Mouse (Mus musculus) intestine, postnatal 0 days (tissue): ENCODE data around the gene Kat6b. TPM values are rescaled to one million over a fixed set of nuclear protein-coding genes. Genes with fewer than 3 reads are reported as not detected.

Source experiments
- ATAC-seq: fragments of 200-750 bp; cut with Nextera tagmentation; 2 replicates; pipeline ENCODE4 v1.8.0; 2017; ENCODE audit warnings: mild to moderate bottlenecking, moderate TSS enrichment, moderate library complexity
- H3K27ac ChIP-seq: fragments of 300-500 bp; sonication (generic); 2 replicates; pipeline ENCODE4 v1.5.1; 2014; ENCODE audit warnings: mild to moderate bottlenecking, low read depth, low read length, moderate library complexity
- H3K27me3 ChIP-seq: fragments of 300-500 bp; sonication (generic); replicated peaks from 2 replicates; pipeline ENCODE4 v1.6.1; 2014; ENCODE audit warnings: low read length, mixed read lengths; ENCODE audit not compliant: control insufficient read depth, insufficient read depth
- H3K36me3 ChIP-seq: fragments of 300-500 bp; sonication (generic); 2 replicates; pipeline ENCODE4 v1.6.1; 2014; ENCODE audit warnings: mild to moderate bottlenecking, moderate library complexity; ENCODE audit not compliant: control insufficient read depth, insufficient read depth
- H3K4me1 ChIP-seq: fragments of 300-500 bp; sonication (generic); replicated peaks from 2 replicates; pipeline ENCODE4 v1.6.1; 2014; ENCODE audit warnings: antibody characterized with exemption, low read length, mixed read lengths; ENCODE audit not compliant: control insufficient read depth, insufficient read depth
- H3K4me2 ChIP-seq: fragments of 300-500 bp; sonication (generic); replicated peaks from 2 replicates; pipeline ENCODE4 v1.6.1; 2014; ENCODE audit warnings: low read depth, mild to moderate bottlenecking, moderate library complexity
- H3K4me3 ChIP-seq: fragments of 300-500 bp; sonication (generic); 2 replicates; pipeline ENCODE4 v1.5.1; 2014; ENCODE audit warnings: low read depth, low read length
- H3K9ac ChIP-seq: fragments of 300-500 bp; sonication (generic); 2 replicates; pipeline ENCODE4 v1.6.1; 2014; ENCODE audit warnings: mild to moderate bottlenecking, low read depth, low read length
- H3K9me3 ChIP-seq: fragments of 300-500 bp; sonication (generic); 2 replicates; pipeline ENCODE4 v1.6.1; 2016; ENCODE audit warnings: mixed run types; ENCODE audit not compliant: control insufficient read depth
- CTCF ChIP-seq: sonication (generic); IDR thresholded peaks from 2 replicates; pipeline ENCODE4 v1.5.1; 2016; ENCODE audit warnings: low read depth, mild to moderate bottlenecking, control low read depth, antibody characterized with exemption, moderate library complexity
- WGBS: fragments of 180-500 bp; shearing (Covaris S2); extraction: QIAGEN DNeasy Blood & Tissue Kit; methylation state at CpG from one replicate; pipeline ENCODE4 v1.1.7; 2014; 5-methylcytosine and 5-hydroxymethylcytosine counted together
- polyA plus RNA-seq: library from polyadenylated mRNA; unstranded; fragments of >200 nt; fragmentation: Nextera tagmentation; extraction: Ambion mirVana; gene quantifications from 2 replicates; pipeline ENCODE4 v1.2.1, GENCODE M21; 2015

Kat6b gene
- polyA plus RNA-seq, 1 experiment from 2014 or later = 4.8 TPM

DNA sequence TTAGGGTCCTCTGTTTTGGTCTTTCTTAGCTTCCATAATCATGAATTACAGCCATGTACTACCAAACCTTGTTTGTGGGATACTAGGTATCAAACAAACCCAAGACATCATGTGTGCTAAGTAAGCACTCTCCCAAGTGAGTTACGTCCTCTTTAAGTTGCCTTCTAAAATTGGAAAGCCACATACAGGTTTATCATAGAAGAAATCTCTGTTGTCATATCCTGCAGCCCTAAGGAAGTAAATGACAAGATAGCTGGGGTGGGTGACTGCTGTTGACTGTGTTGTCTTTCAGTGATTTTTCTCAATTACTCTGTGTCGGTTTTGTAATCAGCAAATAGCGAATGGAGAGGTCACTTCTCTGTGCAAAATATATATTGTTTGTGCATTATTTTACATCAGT lies 58.5 kb downstream of the Kat6b start:
- no peaks in the 10 kb centered on the region for H3K27me3 ChIP-seq
- H3K9ac ChIP-seq = no peak overlapping the region
- H3K9me3 ChIP-seq = no peaks in the 10 kb centered on the region
- WGBS = 85% methylated on average over 3 of the region's 3 CpGs
- H3K4me3 ChIP-seq = no peak overlapping the region
- no peak for TF ChIP-seq CTCF
- ATAC-seq = no peak
- peaks cover 10% of the 10 kb centered on the region; the same call in 1 of the 2 replicates for H3K36me3 ChIP-seq
- H3K4me1 ChIP-seq = no peaks in the 10 kb centered on the region
- H3K4me2 ChIP-seq = no peak overlapping the region
- H3K27ac ChIP-seq = no peak overlapping the region

DNA sequence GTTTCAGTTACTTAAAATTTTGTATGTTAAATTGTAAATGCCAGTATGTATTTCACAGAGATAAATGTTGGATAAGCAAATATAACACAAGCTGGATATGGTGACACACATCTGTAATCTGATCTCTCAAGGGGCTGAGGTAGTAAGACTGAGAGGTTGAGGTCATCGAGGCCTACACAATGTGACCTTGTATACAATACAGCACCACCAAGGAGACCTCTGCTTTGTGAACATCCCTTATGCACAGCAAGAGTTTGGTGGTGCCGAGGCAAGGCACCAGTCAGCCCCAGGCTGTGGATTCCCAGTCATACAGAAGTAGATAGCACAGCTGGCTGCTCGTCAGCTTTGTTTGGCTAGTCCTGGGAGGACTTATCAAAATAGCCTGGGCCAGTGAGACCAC lies 59.1 kb downstream of the Kat6b start:
- Histone ChIP-seq H3K27ac (no peak overlapping the region), H3K36me3 (peaks cover 7% of the 10 kb centered on the region; the same call in 1 of the 2 replicates), H3K4me3 (no peak overlapping the region), H3K9me3 (no peaks in the 10 kb centered on the region), H3K27me3 (no peaks in the 10 kb centered on the region), H3K4me2 (no peak overlapping the region), H3K4me1 (no peaks in the 10 kb centered on the region), H3K9ac (no peak overlapping the region)
- 74% methylated on average over 3 of the region's 3 CpGs for WGBS
- no peak for TF ChIP-seq CTCF
- no peak for ATAC-seq

DNA sequence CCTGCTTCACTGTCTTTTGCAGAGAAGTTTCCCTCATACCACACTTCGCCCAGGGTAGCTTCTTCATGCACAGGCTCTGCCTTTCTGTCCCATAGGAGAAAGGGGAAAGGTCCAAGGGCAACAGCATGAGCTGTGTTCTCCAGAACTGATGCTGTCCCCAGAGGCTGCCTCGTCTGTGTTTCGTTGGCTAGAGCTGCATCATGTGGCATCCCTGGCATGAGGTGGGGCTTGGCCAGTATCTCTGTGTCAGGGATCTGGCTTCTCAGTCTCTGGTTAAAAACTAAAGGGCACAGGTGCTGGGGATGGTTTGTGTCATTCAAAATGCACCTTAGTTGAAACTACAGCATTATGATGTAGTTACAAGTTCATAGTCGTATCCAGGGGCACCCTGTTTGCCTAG lies 64.3 kb downstream of the Kat6b start:
- Histone ChIP-seq H3K4me2 (no peak overlapping the region), H3K9me3 (no peaks in the 10 kb centered on the region), H3K4me1 (peaks cover 4% of the 10 kb centered on the region; the same call in 1 of the 2 replicates), H3K27ac (no peak overlapping the region), H3K36me3 (peaks cover 7% of the 10 kb centered on the region; the same call in 1 of the 2 replicates), H3K27me3 (no peaks in the 10 kb centered on the region), H3K9ac (no peak overlapping the region), H3K4me3 (no peak overlapping the region)
- WGBS = 84% methylated on average over 4 of the region's 4 CpGs
- ATAC-seq = no peak
- TF ChIP-seq CTCF = no peak

DNA sequence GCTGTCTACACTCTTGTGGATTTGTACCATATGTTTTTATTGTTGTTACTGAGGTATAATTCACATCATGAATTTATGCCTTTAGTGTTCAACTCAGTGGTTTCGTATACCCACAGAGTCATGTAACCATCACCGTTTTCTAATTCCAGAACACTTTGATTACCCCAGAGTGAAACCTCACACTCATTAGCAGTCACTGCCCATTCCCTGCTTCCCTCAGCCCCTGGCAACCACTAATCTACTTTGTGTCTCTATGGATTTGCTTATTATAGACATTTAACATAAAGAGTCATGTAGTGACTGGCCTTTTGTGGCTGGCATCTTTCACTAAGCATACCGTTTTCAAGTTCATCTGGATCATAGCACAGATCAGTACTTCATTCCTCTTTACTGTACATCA lies 65.1 kb downstream of the Kat6b start:
- H3K4me1 ChIP-seq = peaks cover 4% of the 10 kb centered on the region; the same call in 1 of the 2 replicates
- WGBS = 71% methylated on average over 3 of the region's 3 CpGs
- no peak for ATAC-seq

DNA sequence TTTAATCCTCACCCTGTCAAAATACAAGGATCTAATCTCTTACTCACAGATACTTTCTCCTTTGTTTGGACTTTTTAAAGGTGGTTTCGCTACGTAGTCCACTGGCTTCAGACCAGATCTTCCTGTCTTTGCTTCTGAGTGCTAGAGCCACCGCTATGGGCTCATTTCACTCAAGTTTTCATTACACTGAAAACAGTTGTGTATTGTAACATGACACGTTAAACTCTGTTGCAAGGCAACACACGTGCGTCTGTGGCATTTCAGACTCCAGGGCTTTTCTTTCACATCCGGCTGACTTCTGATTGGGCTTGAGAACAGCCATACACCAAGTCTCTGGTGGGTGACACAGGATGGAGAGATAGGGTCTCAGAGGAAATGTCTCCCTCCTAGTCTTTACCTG lies 66.1 kb downstream of the Kat6b start:
- no peak for ATAC-seq
- Histone ChIP-seq H3K9me3 (no peaks in the 10 kb centered on the region), H3K4me2 (no peak overlapping the region), H3K27ac (no peak overlapping the region), H3K4me1 (peaks cover 4% of the 10 kb centered on the region; the same call in 1 of the 2 replicates), H3K36me3 (peaks cover 4% of the 10 kb centered on the region; the same call in 1 of the 2 replicates), H3K9ac (no peak overlapping the region), H3K27me3 (no peaks in the 10 kb centered on the region), H3K4me3 (no peak overlapping the region)
- WGBS = 65% methylated on average over 7 of the region's 7 CpGs
- TF ChIP-seq CTCF = no peak

More for the DNA sequence above, 65.1 kb downstream of the Kat6b start:
- H3K27me3 ChIP-seq = no peaks in the 10 kb centered on the region
- H3K4me3 ChIP-seq = no peak overlapping the region
- peaks cover 7% of the 10 kb centered on the region; the same call in 1 of the 2 replicates for H3K36me3 ChIP-seq
- no peak for TF ChIP-seq CTCF
- H3K9me3 ChIP-seq = no peaks in the 10 kb centered on the region
- no peak overlapping the region for H3K4me2 ChIP-seq
- no peak overlapping the region for H3K9ac ChIP-seq
- H3K27ac ChIP-seq = no peak overlapping the region

DNA sequence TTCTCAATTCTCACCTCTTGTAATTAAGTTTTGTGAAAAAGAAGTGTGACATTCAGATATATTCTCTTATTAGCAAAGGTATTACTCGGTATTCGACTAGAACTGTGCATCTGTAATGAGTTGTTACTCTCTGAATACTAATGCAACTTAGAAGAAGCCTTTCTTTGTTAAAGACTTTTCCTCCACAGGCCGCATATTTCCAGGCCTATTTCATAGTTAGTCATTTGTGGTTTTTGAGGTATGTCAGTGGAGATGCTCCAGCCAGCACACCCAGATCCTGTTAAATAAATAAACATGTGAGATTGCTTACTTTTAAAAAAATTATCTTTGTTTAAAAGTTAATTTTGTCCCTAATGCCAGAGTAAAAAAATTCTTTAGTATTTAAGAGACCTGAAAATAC lies 66.7 kb downstream of the Kat6b start:
- Histone ChIP-seq H3K36me3 (no peaks in the 10 kb centered on the region), H3K9me3 (no peaks in the 10 kb centered on the region), H3K9ac (no peak overlapping the region), H3K4me2 (no peak overlapping the region), H3K27me3 (no peaks in the 10 kb centered on the region), H3K27ac (no peak overlapping the region), H3K4me1 (peaks cover 5% of the 10 kb centered on the region), H3K4me3 (no peak overlapping the region)
- TF ChIP-seq CTCF = no peak
- ATAC-seq = no peak
- WGBS = 85% methylated on average over 3 of the region's 3 CpGs
